Mouse (Mus musculus) limb, embryonic 11.5 days (tissue): ENCODE results near the gene Fancc. TPM values are rescaled to one million over a fixed set of nuclear protein-coding genes. Genes with fewer than 3 reads are reported as not detected.

ENCODE experiments used
- ATAC-seq: fragments of 200-750 bp; cut with Nextera tagmentation; 2 replicates; pipeline ENCODE4 v1.8.0; 2017; ENCODE audit warnings: low read depth; ENCODE audit not compliant: insufficient number of reproducible peaks, low FRiP score, low TSS enrichment
- DNase-seq: peaks from one replicate; pipeline ENCODE4 v3.0.0-alpha.2; 2015; ENCODE audit warnings: low spot score
- H3K27ac ChIP-seq: fragments of 300-500 bp; sonication (generic); replicated peaks from 2 replicates; pipeline ENCODE4 v1.5.1; 2014; ENCODE audit warnings: low read depth, mild to moderate bottlenecking, low read length
- H3K27me3 ChIP-seq: fragments of 300-500 bp; sonication (generic); 2 replicates; pipeline ENCODE4 v1.6.1; 2014; ENCODE audit warnings: mild to moderate bottlenecking, low read length, mixed read lengths; ENCODE audit not compliant: control insufficient read depth, insufficient read depth
- H3K36me3 ChIP-seq: fragments of 300-500 bp; sonication (generic); 2 replicates; pipeline ENCODE4 v1.6.1; 2014; ENCODE audit warnings: mild to moderate bottlenecking, low read length, moderate library complexity, mixed read lengths; ENCODE audit not compliant: control insufficient read depth, insufficient read depth
- H3K4me1 ChIP-seq: fragments of 300-500 bp; sonication (generic); 2 replicates; pipeline ENCODE4 v1.6.1; 2014; ENCODE audit warnings: low read length, mixed read lengths; ENCODE audit not compliant: control insufficient read depth, insufficient read depth
- H3K4me2 ChIP-seq: fragments of 300-500 bp; sonication (generic); 2 replicates; pipeline ENCODE4 v1.6.1; 2014; ENCODE audit warnings: low read depth, mild to moderate bottlenecking, moderate library complexity; ENCODE audit not compliant: severe bottlenecking
- H3K4me3 ChIP-seq: fragments of 300-500 bp; sonication (generic); 2 replicates; pipeline ENCODE4 v1.5.1; 2014; ENCODE audit warnings: low read depth, low read length
- H3K9ac ChIP-seq: fragments of 300-500 bp; sonication (generic); 2 replicates; pipeline ENCODE4 v1.6.1; 2014; ENCODE audit warnings: mild to moderate bottlenecking, low read length
- H3K9me3 ChIP-seq: fragments of 300-500 bp; sonication (generic); 2 replicates; pipeline ENCODE4 v1.6.1; 2016; ENCODE audit warnings: low read length; ENCODE audit not compliant: control insufficient read depth
- WGBS: fragments of 180-500 bp; shearing (Covaris S2); extraction: QIAGEN DNeasy Blood & Tissue Kit; methylation state at CpG from one replicate; pipeline ENCODE4 v1.1.7; 2014; 5-methylcytosine and 5-hydroxymethylcytosine counted together
- polyA plus RNA-seq: library from polyadenylated mRNA; unstranded; fragments of >200 nt; fragmentation: Nextera tagmentation; extraction: Ambion mirVana; gene quantifications from 2 replicates; pipeline ENCODE4 v1.2.1, GENCODE M21; 2014

Fancc gene
- polyA plus RNA-seq, 1 experiment from 2014 or later = 25.5 TPM

GRCm38 (mm10) chr13:63534981-63535380, 37.9 kb upstream of the Fancc start:
- ATAC-seq = no peak
- H3K9me3 ChIP-seq = no peaks in the 10 kb centered on the region
- no peak overlapping the region for H3K4me2 ChIP-seq
- no peak for DNase-seq
- H3K9ac ChIP-seq = no peak overlapping the region
- peaks cover 16% of the 10 kb centered on the region for H3K4me1 ChIP-seq
- H3K27me3 ChIP-seq = no peaks in the 10 kb centered on the region
- no peak overlapping the region for H3K27ac ChIP-seq
- WGBS = 72% methylated on average over 4 of the region's 4 CpGs
- no peak overlapping the region for H3K4me3 ChIP-seq
- peaks cover 55% of the 10 kb centered on the region for H3K36me3 ChIP-seq

- no peak overlapping the region for H3K9ac ChIP-seq
- no peak overlapping the region for H3K4me2 ChIP-seq
- H3K27me3 ChIP-seq = no peaks in the 10 kb centered on the region
- no peak overlapping the region for H3K27ac ChIP-seq
- WGBS = 82% methylated on average over 9 of the region's 9 CpGs
- ATAC-seq = no peak
- H3K36me3 ChIP-seq = peaks cover 41% of the 10 kb centered on the region
- no peaks in the 10 kb centered on the region for H3K9me3 ChIP-seq
- no peak for DNase-seq
- H3K4me3 ChIP-seq = no peak overlapping the region
- peaks cover 48% of the 10 kb centered on the region for H3K4me1 ChIP-seq
Measured at GRCm38 (mm10) chr13:63530857-63531256, 33.8 kb upstream of the Fancc start.

GRCm38 (mm10) chr13:63530371-63530764, 33.3 kb upstream of the Fancc start:
- H3K36me3 ChIP-seq = peaks cover 41% of the 10 kb centered on the region
- no peaks in the 10 kb centered on the region for H3K27me3 ChIP-seq
- no peak for DNase-seq
- H3K4me2 ChIP-seq = no peak overlapping the region
- H3K4me1 ChIP-seq = peaks cover 49% of the 10 kb centered on the region
- WGBS = 46% methylated on average over 3 of the region's 3 CpGs
- no peak overlapping the region for H3K9ac ChIP-seq
- no peak overlapping the region; the same call in 1 of the 2 replicates for H3K27ac ChIP-seq
- no peaks in the 10 kb centered on the region for H3K9me3 ChIP-seq
- ATAC-seq = no peak
- H3K4me3 ChIP-seq = no peak overlapping the region

- Histone ChIP-seq H3K9ac (no peak overlapping the region), H3K27ac (peak overlapping the region; percentile 70; the same call in 1 of the 2 replicates), H3K36me3 (peaks cover 38% of the 10 kb centered on the region), H3K4me1 (peaks cover 55% of the 10 kb centered on the region), H3K4me2 (no peak overlapping the region), H3K4me3 (no peak overlapping the region), H3K27me3 (no peaks in the 10 kb centered on the region), H3K9me3 (no peaks in the 10 kb centered on the region)
- no peak for ATAC-seq
- WGBS = 47% methylated on average over 3 of the region's 3 CpGs
- DNase-seq = no peak
Measured at GRCm38 (mm10) chr13:63529602-63530370, 32.7 kb upstream of the Fancc start.

GRCm38 (mm10) chr13:63528852-63529251, 31.8 kb upstream of the Fancc start:
- DNase-seq (peak; percentile 39), ATAC-seq (peak; percentile 52; the same call in 1 of the 2 replicates)
- Histone ChIP-seq H3K27ac (peak overlapping the region; percentile 70), H3K9me3 (no peaks in the 10 kb centered on the region), H3K4me3 (no peak overlapping the region), H3K9ac (no peak overlapping the region), H3K36me3 (peaks cover 32% of the 10 kb centered on the region), H3K27me3 (no peaks in the 10 kb centered on the region), H3K4me1 (peaks cover 64% of the 10 kb centered on the region), H3K4me2 (peak overlapping the region; percentile 2; the same call in 1 of the 2 replicates)
- 8% methylated on average over 2 of the region's 2 CpGs for WGBS

- Histone ChIP-seq H3K9me3 (no peaks in the 10 kb centered on the region), H3K36me3 (peaks cover 26% of the 10 kb centered on the region), H3K27ac (peak overlapping the region; percentile 70), H3K4me2 (peak overlapping the region; percentile 2; the same call in 1 of the 2 replicates), H3K9ac (no peak overlapping the region), H3K4me1 (peaks cover 68% of the 10 kb centered on the region), H3K4me3 (no peak overlapping the region), H3K27me3 (no peaks in the 10 kb centered on the region)
- DNase-seq (peak; percentile 88), ATAC-seq (peak; percentile 78)
- WGBS = 2% methylated on average over 5 of the region's 5 CpGs
Measured at GRCm38 (mm10) chr13:63528164-63528675, 31.1 kb upstream of the Fancc start.

GRCm38 (mm10) chr13:63525571-63526197, 28.6 kb upstream of the Fancc start:
- Histone ChIP-seq H3K27me3 (no peaks in the 10 kb centered on the region), H3K4me3 (no peak overlapping the region), H3K9me3 (no peaks in the 10 kb centered on the region), H3K27ac (peak overlapping the region; percentile 72), H3K9ac (no peak overlapping the region), H3K36me3 (peaks cover 15% of the 10 kb centered on the region), H3K4me1 (peaks cover 75% of the 10 kb centered on the region), H3K4me2 (no peak overlapping the region)
- DNase-seq = no peak
- WGBS = 20% methylated on average over 11 of the region's 11 CpGs
- ATAC-seq = no peak

- H3K27ac ChIP-seq = peak overlapping the region; percentile 86
- no peaks in the 10 kb centered on the region for H3K9me3 ChIP-seq
- H3K4me3 ChIP-seq = no peak overlapping the region
- no peaks in the 10 kb centered on the region for H3K27me3 ChIP-seq
- H3K36me3 ChIP-seq = peaks cover 14% of the 10 kb centered on the region
- ATAC-seq (peak; percentile 18; the same call in 1 of the 2 replicates), DNase-seq (peak; percentile 62)
- H3K9ac ChIP-seq = peak overlapping the region; percentile 27; the same call in 1 of the 2 replicates
- H3K4me2 ChIP-seq = no peak overlapping the region
- WGBS = 24% methylated on average over 25 of the region's 25 CpGs
- peaks cover 70% of the 10 kb centered on the region for H3K4me1 ChIP-seq
Measured at GRCm38 (mm10) chr13:63524608-63525570, 27.8 kb upstream of the Fancc start.
